Mouse (Mus musculus): ENCODE results near the gene Slc25a18.

GRCm38 (mm10) chr6:120725986-120726385 lies 47.4 kb upstream of the Slc25a18 start:
- TF ChIP-seq POLR2A (IDR thresholded peaks at IDR 0.05; ENCODE audit: borderline replicate concordance, extremely low read depth, insufficient read depth, insufficient read length, poor library complexity, severe bottlenecking): no peak
- TF ChIP-seq CTCF (IDR thresholded peaks at IDR 0.05; ENCODE audit: borderline replicate concordance, extremely low read depth, insufficient read depth, insufficient read length): no peak

Measured in brain, embryonic 14.5 days (tissue).